Comparison of ENCODE assay signal across 22 mouse cellular contexts in genomic region chr7:16785541-16786083, GRCm38 (mm10). TPM values are rescaled to one million over a fixed set of nuclear protein-coding genes. Genes with fewer than 3 reads are reported as not detected.
A peak's percentile ranks its signal among the peaks of the same experiment; 100 is the strongest.
DNase-seq lines count a peak whose midpoint lies in the region; ATAC-seq and TF ChIP-seq lines count a peak whose summit lies in the region.
"Had no signal": no experiment of that assay in that cellular context is flagged by ENCODE, and none has a peak within 500 bp of the region (broad histone marks: within the 10 kb centered on the region; RNA-seq: fewer than 3 reads in every experiment).

No protein-coding gene starts in this region.

- no peak overlapping the region for H3K27ac ChIP-seq in heart, embryonic 11.5 days (ENCODE audit: low read depth, low read length)
- no peak overlapping the region for H3K27ac ChIP-seq in MEL (ENCODE audit: control insufficient read depth, low read depth, low read length)
- no peak overlapping the region for H3K27ac ChIP-seq in limb, embryonic 10.5 days
- H3K27ac ChIP-seq in liver, postnatal 0 days (ENCODE audit: low read depth): no peak overlapping the region
- H3K27ac ChIP-seq: forebrain, embryonic 13.5 days; heart, embryonic 13.5 days; hindbrain, embryonic 13.5 days; limb, embryonic 12.5 days; neural tube, embryonic 13.5 days had no signal

- H3K9me3 ChIP-seq in heart, embryonic 11.5 days (replicated peaks; ENCODE audit: control insufficient read depth, low read length): no peaks in the 10 kb centered on the region
- H3K9me3 ChIP-seq in MEL (replicated peaks; ENCODE audit: insufficient read depth, low read length): no peaks in the 10 kb centered on the region
- H3K9me3 ChIP-seq in limb, embryonic 10.5 days (replicated peaks): no peaks in the 10 kb centered on the region
- no peaks in the 10 kb centered on the region for H3K9me3 ChIP-seq in liver, postnatal 0 days (ENCODE audit: low read length)
- H3K9me3 ChIP-seq: forebrain, embryonic 13.5 days; heart, embryonic 13.5 days; hindbrain, embryonic 13.5 days; limb, embryonic 12.5 days; neural tube, embryonic 13.5 days had no signal

- no peak overlapping the region for H3K4me3 ChIP-seq in heart, embryonic 11.5 days (ENCODE audit: low read depth, low read length)
- H3K4me3 ChIP-seq in MEL (ENCODE audit: control insufficient read depth in 1 of 2, insufficient read depth in 1 of 2, low read depth in 2 of 2, low read length in 2 of 2): no peak overlapping the region
- 0 out of 2 replicates have a peak overlapping the region, but pooled peaks have one; percentile 10 for H3K4me3 ChIP-seq in limb, embryonic 10.5 days
- peak overlapping the region; percentile 84 for H3K4me3 ChIP-seq in liver, postnatal 0 days (ENCODE audit: low read depth, low read length)
- H3K4me3 ChIP-seq: forebrain, embryonic 13.5 days; hindbrain, embryonic 13.5 days; limb, embryonic 12.5 days; neural tube, embryonic 13.5 days had no signal

- intact Hi-C loops in heart, postnatal 25 days (cut with DNase I): no loop called here

- ATAC-seq in heart, embryonic 11.5 days (replicated peaks; ENCODE audit: insufficient number of reproducible peaks, low FRiP score, low TSS enrichment): no peak
- ATAC-seq in liver, postnatal 0 days: no peak
- ATAC-seq: forebrain, embryonic 13.5 days; inflammation-experienced regulatory T-cells, adult 6 months had no signal

- TF ChIP-seq RAD21 in MEL (IDR thresholded peaks at IDR 0.05; ENCODE audit: low read depth, low read length): no peak

- peaks cover 17% of the 10 kb centered on the region for H3K4me1 ChIP-seq in heart, embryonic 11.5 days (ENCODE audit: control insufficient read depth, insufficient read depth, low read length)
- H3K4me1 ChIP-seq in MEL (ENCODE audit: control insufficient read depth in 1 of 2, insufficient read depth in 2 of 2, low read length in 2 of 2): peaks cover 0 to 10% of the 10 kb centered on the region in 2 experiments; a peak in 3 of 4 replicates
- peaks cover 45% of the 10 kb centered on the region for H3K4me1 ChIP-seq in limb, embryonic 10.5 days
- H3K4me1 ChIP-seq in liver, postnatal 0 days (ENCODE audit: insufficient read depth): peaks cover 31% of the 10 kb centered on the region

- peak overlapping the region; percentile 49; the same call in 1 of the 2 replicates for H3K9ac ChIP-seq in heart, embryonic 11.5 days (ENCODE audit: low read depth, low read length)
- H3K9ac ChIP-seq in MEL (ENCODE audit: control insufficient read depth, low read depth, low read length, poor library complexity, severe bottlenecking): no peak overlapping the region
- H3K9ac ChIP-seq in liver, postnatal 0 days (replicated peaks): peak overlapping the region; percentile 11; the same call in 1 of the 2 replicates
- H3K9ac ChIP-seq: forebrain, embryonic 13.5 days; heart, embryonic 13.5 days; hindbrain, embryonic 13.5 days; limb, embryonic 12.5 days; lung, embryonic 14.5 days; neural tube, embryonic 13.5 days had no signal

- TF ChIP-seq EP300 in MEL (IDR thresholded peaks at IDR 0.05; ENCODE audit: low read depth in 1 of 2, low read length in 2 of 2): peak; percentile 28 to 44; a peak in 3 of 4 replicates
- TF ChIP-seq EP300 in liver, postnatal 0 days (IDR thresholded peaks at IDR 0.05; ENCODE audit: low read depth): no peak

- WGBS in heart, embryonic 11.5 days (ENCODE audit: insufficient replicate concordance): 75% methylated on average over 8 of the region's 8 CpGs
- 91% methylated on average over 8 of the region's 8 CpGs for WGBS in limb, embryonic 10.5 days
- WGBS in liver, postnatal 0 days (ENCODE audit: insufficient replicate concordance): 76% methylated on average over 8 of the region's 8 CpGs

- peaks cover 52% of the 10 kb centered on the region for H3K79me2 ChIP-seq in MEL (ENCODE audit: control insufficient read depth, insufficient read depth, low read length, poor library complexity)

- no peak for DNase-seq in heart, postnatal 25 days (ENCODE audit: low spot score)
- DNase-seq in MEL (ENCODE audit: low read depth, low spot score): peak; percentile 73
- DNase-seq in limb, embryonic 10.5 days (ENCODE audit: low spot score): no peak
- no peak for DNase-seq in liver, postnatal 0 days
- DNase-seq in cerebellum, postnatal 36 days: no peak
- no peak for DNase-seq in retina, embryonic 14.5 days (ENCODE audit: low spot score)
- DNase-seq: B cell, adult 2 months; cerebellum, adult 11-12 months; cerebellum, postnatal 10 days; heart, postnatal 36 days; kidney, adult 2 months; kidney, postnatal 10 days; lung, embryonic 14.5 days; midbrain, embryonic 14.5 days; thymus, postnatal 14 days had no signal

- H3K27me3 ChIP-seq in heart, embryonic 11.5 days (ENCODE audit: control insufficient read depth, insufficient read depth, low read length): no peaks in the 10 kb centered on the region
- no peaks in the 10 kb centered on the region for H3K27me3 ChIP-seq in MEL (ENCODE audit: control insufficient read depth in 1 of 2, insufficient read depth in 2 of 2, low read length in 2 of 2)
- no peaks in the 10 kb centered on the region for H3K27me3 ChIP-seq in limb, embryonic 10.5 days (ENCODE audit: low read depth, poor library complexity, severe bottlenecking)
- H3K27me3 ChIP-seq in liver, postnatal 0 days (ENCODE audit: insufficient read depth, low read length): no peaks in the 10 kb centered on the region
- H3K27me3 ChIP-seq: heart, embryonic 13.5 days; limb, embryonic 12.5 days had no signal

- H3K36me3 ChIP-seq in heart, embryonic 11.5 days (ENCODE audit: control insufficient read depth, insufficient read depth, low read length): peaks cover 5% of the 10 kb centered on the region; the same call in 1 of the 2 replicates
- peaks cover 7 to 17% of the 10 kb centered on the region in 2 experiments; a peak in 3 of 4 replicates for H3K36me3 ChIP-seq in MEL (ENCODE audit: control insufficient read depth in 1 of 2, insufficient read depth in 2 of 2, low read length in 2 of 2)
- H3K36me3 ChIP-seq in limb, embryonic 10.5 days: peaks cover 53% of the 10 kb centered on the region
- peaks cover 41% of the 10 kb centered on the region for H3K36me3 ChIP-seq in liver, postnatal 0 days (replicated peaks; ENCODE audit: insufficient read depth, low read length)

- H3K4me2 ChIP-seq in heart, embryonic 11.5 days: peak overlapping the region; percentile 6; the same call in 1 of the 2 replicates
- peak overlapping the region; percentile 91 for H3K4me2 ChIP-seq in liver, postnatal 0 days (ENCODE audit: low read depth, low read length)
- H3K4me2 ChIP-seq: forebrain, embryonic 13.5 days; hindbrain, embryonic 13.5 days; neural tube, embryonic 13.5 days had no signal

- peak in 1 of 2 experiments; percentile 30; a peak in 1 of 4 replicates for TF ChIP-seq POLR2A in MEL (IDR thresholded peaks at IDR 0.05; ENCODE audit: control insufficient read depth in 1 of 2, insufficient read depth in 1 of 2, low read depth in 1 of 2, low read length in 2 of 2, poor library complexity in 1 of 2)

- no peak for TF ChIP-seq CTCF in MEL (IDR thresholded peaks at IDR 0.05 in 2 of 3, conservative IDR thresholded peaks at IDR 0.05 in 1 of 3; ENCODE audit: control insufficient read depth in 1 of 3, insufficient read depth in 1 of 3, low read depth in 2 of 3, low read length in 3 of 3, poor library complexity in 1 of 3, severe bottlenecking in 1 of 3)
- no peak for TF ChIP-seq CTCF in liver, postnatal 0 days (IDR thresholded peaks at IDR 0.05; ENCODE audit: low read depth)

RNA-seq across cellular contexts. Expression of gene Slc1a5, which starts 4.5 kb away (rescaled TPM):
- 26.9 and 30.1 TPM in 2 replicates for polyA plus RNA-seq in heart, embryonic 11.5 days (2014; fragmentation: Nextera tagmentation; extraction: Ambion mirVana)
- 10 to 100 TPM; 18.5 to 22.8 TPM for total RNA-seq in heart, postnatal 25 days (2021)
- total RNA-seq in MEL (2012; rRNA removed): 72.0 and 88.6 TPM in 2 replicates
- 100 to 1,000 TPM in 1 of 2 experiments, not detected in 1; 180 TPM for polyA plus RNA-seq in MEL (2012; ENCODE audit: insufficient read depth in 1 of 2, insufficient read length in 2 of 2, low read depth in 1 of 2, low replicate concordance in 2 of 2, missing spikeins in 1 of 2)
- polyA plus RNA-seq in limb, embryonic 10.5 days (2016; fragmentation: Nextera tagmentation; extraction: Ambion mirVana): 48.3 and 48.7 TPM in 2 replicates
- 43.9 and 44.8 TPM in 2 replicates for polyA plus RNA-seq in liver, postnatal 0 days (2015; fragmentation: Nextera tagmentation; extraction: Ambion mirVana)

RNA-seq across cellular contexts. Expression of gene Strn4, which starts 30.1 kb away (rescaled TPM):
- polyA plus RNA-seq in heart, embryonic 11.5 days (2014; fragmentation: Nextera tagmentation; extraction: Ambion mirVana): 81.4 and 86.8 TPM in 2 replicates
- total RNA-seq in heart, postnatal 25 days (2021): 10 to 100 TPM; 54.8 to 65.5 TPM
- 54.7 and 55.8 TPM in 2 replicates for total RNA-seq in MEL (2012; rRNA removed)
- polyA plus RNA-seq in MEL (2012; ENCODE audit: insufficient read depth in 1 of 2, insufficient read length in 2 of 2, low read depth in 1 of 2, low replicate concordance in 2 of 2, missing spikeins in 1 of 2): 10 to 100 TPM in 1 of 2 experiments, not detected in 1; 93.5 TPM
- 130 and 145 TPM in 2 replicates for polyA plus RNA-seq in limb, embryonic 10.5 days (2016; fragmentation: Nextera tagmentation; extraction: Ambion mirVana)
- polyA plus RNA-seq in liver, postnatal 0 days (2015; fragmentation: Nextera tagmentation; extraction: Ambion mirVana): 15.9 and 18.4 TPM in 2 replicates

RNA-seq across cellular contexts. Expression of gene Fkrp, which starts 30.9 kb away (rescaled TPM):
- polyA plus RNA-seq in heart, embryonic 11.5 days (2014; fragmentation: Nextera tagmentation; extraction: Ambion mirVana): 25.6 and 27.7 TPM in 2 replicates
- total RNA-seq in heart, postnatal 25 days (2021): 10 to 100 TPM; 46.2 to 48.0 TPM
- 12.6 and 15.9 TPM in 2 replicates for total RNA-seq in MEL (2012; rRNA removed)
- polyA plus RNA-seq in MEL (2012; ENCODE audit: insufficient read depth in 1 of 2, insufficient read length in 2 of 2, low read depth in 1 of 2, low replicate concordance in 2 of 2, missing spikeins in 1 of 2): 10 to 100 TPM in 1 of 2 experiments, not detected in 1; 19.2 TPM
- polyA plus RNA-seq in limb, embryonic 10.5 days (2016; fragmentation: Nextera tagmentation; extraction: Ambion mirVana): 27.2 and 33.1 TPM in 2 replicates
- 7.4 and 8.7 TPM in 2 replicates for polyA plus RNA-seq in liver, postnatal 0 days (2015; fragmentation: Nextera tagmentation; extraction: Ambion mirVana)

RNA-seq across cellular contexts. Expression of gene Ap2s1, which starts 47.4 kb away (rescaled TPM):
- polyA plus RNA-seq in heart, embryonic 11.5 days (2014; fragmentation: Nextera tagmentation; extraction: Ambion mirVana): 256 TPM in 2 replicates
- 10 to 100 TPM; 80.9 to 87.9 TPM for total RNA-seq in heart, postnatal 25 days (2021)
- 279 and 288 TPM in 2 replicates for total RNA-seq in MEL (2012; rRNA removed)
- 100 to 1,000 TPM in 1 of 2 experiments, not detected in 1; 297 TPM for polyA plus RNA-seq in MEL (2012; ENCODE audit: insufficient read depth in 1 of 2, insufficient read length in 2 of 2, low read depth in 1 of 2, low replicate concordance in 2 of 2, missing spikeins in 1 of 2)
- polyA plus RNA-seq in limb, embryonic 10.5 days (2016; fragmentation: Nextera tagmentation; extraction: Ambion mirVana): 250 and 252 TPM in 2 replicates
- 151 and 153 TPM in 2 replicates for polyA plus RNA-seq in liver, postnatal 0 days (2015; fragmentation: Nextera tagmentation; extraction: Ambion mirVana)

RNA-seq across cellular contexts. Expression of gene Prkd2, which starts 57.1 kb away (rescaled TPM):
- polyA plus RNA-seq in heart, embryonic 11.5 days (2014; fragmentation: Nextera tagmentation; extraction: Ambion mirVana): 10.8 and 11.6 TPM in 2 replicates
- 10 to 100 TPM; 18.0 to 22.9 TPM for total RNA-seq in heart, postnatal 25 days (2021)
- total RNA-seq in MEL (2012; rRNA removed): 2.1 and 2.9 TPM in 2 replicates
- 1 to 10 TPM in 1 of 2 experiments, not detected in 1; 8.7 TPM for polyA plus RNA-seq in MEL (2012; ENCODE audit: insufficient read depth in 1 of 2, insufficient read length in 2 of 2, low read depth in 1 of 2, low replicate concordance in 2 of 2, missing spikeins in 1 of 2)
- polyA plus RNA-seq in limb, embryonic 10.5 days (2016; fragmentation: Nextera tagmentation; extraction: Ambion mirVana): 15.0 and 15.6 TPM in 2 replicates
- polyA plus RNA-seq in liver, postnatal 0 days (2015; fragmentation: Nextera tagmentation; extraction: Ambion mirVana): 4.3 and 5.0 TPM in 2 replicates

Comparison
In these comparisons a context has a peak if more than half of its experiments do, and no peak if none do; other contexts are left out.
1. H3K4me3 ChIP-seq: peak in limb, embryonic 10.5 days (single experiment) and liver, postnatal 0 days (single experiment); none in heart, embryonic 11.5 days (single experiment) and MEL (0 of 2).